Mouse (Mus musculus): ENCODE results near the gene Rgsl1.
A peak's percentile ranks its signal among the peaks of the same experiment; 100 is the strongest.

Rgsl1 gene

DNA sequence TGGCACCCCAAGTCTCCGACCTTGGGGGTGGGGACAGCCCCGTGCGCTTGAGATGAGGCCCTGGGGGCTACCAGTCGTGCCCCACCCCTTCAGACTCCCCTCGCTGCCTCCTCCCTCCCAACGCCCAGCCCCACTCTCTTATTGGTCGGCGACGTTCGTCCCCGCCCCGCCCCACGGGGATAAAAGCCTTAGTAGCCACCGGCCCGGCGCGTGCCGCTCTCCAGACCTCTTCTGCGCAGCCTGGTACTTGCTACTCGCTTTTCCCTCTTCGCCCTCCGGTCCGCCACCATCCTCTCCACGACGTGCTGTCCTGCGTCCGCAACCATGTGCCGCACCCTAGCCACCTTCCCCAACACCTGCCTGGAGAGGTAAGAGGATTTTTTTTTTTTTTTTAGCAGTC is 103.8 kb downstream of the Rgsl1 start, which contains the start of gene Rgs16:
Gene Rgs16 (plus strand): TSS at position 205 of the 400 bp plus-strand sequence.
- DNase-seq (ENCODE audit: low spot score), result peak; percentile 81

- DNase-seq (ENCODE audit: low spot score), result no peak
Measured at GRCm38 (mm10) chr1:153739437-153740015, 104.4 kb downstream of the Rgsl1 start.

DNA sequence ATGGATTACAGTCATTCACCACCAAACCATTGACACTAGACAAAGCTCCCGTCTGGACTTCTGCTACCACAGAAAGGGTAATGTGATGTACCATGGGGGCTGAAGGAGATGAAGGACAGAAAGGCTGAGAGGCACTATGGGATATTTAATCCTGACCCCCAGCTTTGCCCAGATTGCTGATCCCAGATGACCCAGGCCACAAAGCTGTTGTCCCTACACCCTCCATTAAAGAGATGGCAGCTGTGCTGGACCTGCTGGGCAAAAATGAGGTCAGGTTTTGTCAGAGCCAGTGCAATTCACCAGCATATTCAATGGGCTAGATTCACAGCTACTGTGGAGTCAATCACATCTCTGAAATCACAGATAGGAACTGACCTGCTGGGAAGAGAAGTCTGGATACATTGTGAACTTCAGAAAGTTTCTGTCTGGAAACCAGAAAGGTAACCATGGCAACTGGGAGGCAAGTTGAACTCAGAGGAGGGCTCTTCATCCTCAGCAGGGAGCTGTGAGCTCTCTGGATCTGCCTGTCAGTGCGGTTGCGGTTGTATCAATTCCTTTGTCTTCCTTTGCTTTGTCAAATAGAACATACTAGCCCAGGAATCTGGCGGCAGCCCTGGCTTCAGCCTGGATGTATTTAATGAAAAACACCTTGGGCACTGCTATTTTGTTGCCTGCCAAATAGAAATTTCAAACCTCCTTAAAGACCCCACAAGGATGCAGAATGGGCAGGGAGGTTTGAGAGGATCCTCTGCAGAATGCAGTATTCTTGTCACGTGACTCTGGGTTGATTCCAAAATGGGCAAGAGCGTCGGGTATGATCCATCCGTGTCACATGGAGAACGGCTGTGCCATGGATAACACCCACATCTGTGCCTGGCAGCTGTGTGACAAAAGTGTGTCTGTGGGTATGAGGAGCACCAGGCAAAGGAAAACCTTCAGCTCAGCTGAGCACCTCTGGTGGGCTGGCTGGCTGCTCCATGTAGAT is 106.5 kb downstream of the Rgsl1 start:
- DNase-seq (ENCODE audit: low spot score), result no peak

DNA sequence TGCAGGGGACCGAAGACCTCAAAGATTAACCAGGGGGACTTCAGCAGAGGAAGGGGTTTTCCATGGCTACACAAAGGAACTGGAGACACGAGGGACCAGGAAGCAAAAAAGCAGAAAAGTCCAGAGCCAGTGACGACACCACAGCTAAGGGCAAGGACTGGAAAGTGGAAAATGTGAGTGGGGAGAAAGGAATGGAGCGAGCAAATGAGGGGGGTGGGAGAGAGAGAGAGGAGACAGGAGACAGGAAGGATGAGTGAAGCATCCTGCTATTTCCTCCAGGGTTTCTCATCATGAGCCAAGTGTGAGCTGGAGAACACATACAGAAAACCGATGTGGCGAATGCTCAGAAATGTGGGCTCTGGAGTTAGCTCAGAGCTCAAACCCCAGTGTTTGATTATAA is 107.8 kb downstream of the Rgsl1 start:
- DNase-seq (ENCODE audit: low spot score), result no peak

DNA sequence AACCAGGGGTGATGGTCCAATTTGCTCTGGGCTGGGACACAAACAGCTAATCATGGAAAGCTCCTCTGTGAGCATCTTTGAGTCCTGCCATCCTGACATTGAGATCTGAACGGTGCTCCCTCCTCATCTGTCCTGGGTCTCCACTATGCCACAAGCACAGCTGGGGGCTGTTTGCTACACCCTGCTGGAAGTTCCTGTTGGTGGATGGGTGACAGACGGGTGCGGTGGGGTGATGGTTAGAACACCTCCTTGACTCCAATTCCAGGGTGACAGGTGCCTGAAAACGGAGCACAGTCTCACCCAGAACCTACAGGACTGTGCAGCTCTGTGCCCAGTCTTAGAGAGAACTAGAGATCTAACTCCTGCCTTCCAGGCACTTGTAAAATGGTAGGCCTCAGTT is 109.1 kb downstream of the Rgsl1 start:
- no peak for DNase-seq (ENCODE audit: low spot score)

- DNase-seq (ENCODE audit: low spot score), result no peak
Measured at GRCm38 (mm10) chr1:153733181-153733580, 110.8 kb downstream of the Rgsl1 start.

DNA sequence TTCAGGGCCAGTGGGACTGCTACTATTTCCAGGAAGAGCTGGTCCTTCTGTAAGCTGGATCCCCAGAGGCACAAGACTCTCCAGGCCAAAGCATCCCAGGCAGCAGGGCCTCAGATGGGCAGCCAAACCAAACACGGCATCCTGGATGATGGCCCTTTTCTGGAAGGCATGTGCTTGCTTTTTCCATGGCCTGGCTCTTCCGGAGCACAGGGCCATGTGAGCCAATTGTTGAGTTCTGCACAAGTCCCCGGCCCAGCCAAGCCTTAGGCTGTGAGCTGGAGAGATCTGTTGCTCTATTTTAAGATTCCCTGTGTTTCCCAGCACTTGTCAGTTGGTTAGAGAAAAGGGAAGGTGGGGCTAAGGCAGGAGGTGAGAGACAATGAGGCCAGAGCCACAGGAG is 113.3 kb downstream of the Rgsl1 start:
- no peak for DNase-seq (ENCODE audit: low spot score)

- no peak for DNase-seq (ENCODE audit: low spot score)
Measured at GRCm38 (mm10) chr1:153729806-153730205, 114.1 kb downstream of the Rgsl1 start.

All from urinary bladder, postnatal 14 days (tissue).